Mouse (Mus musculus): Measurements from ENCODE around the gene Rnf224. TPM values are rescaled to one million over a fixed set of nuclear protein-coding genes. Genes with fewer than 3 reads are reported as not detected.

The Rnf224 gene
- total and polyA plus RNA-seq, 2 experiments from 2014 or later = 0.33 TPM; not detected in 1

DNA sequence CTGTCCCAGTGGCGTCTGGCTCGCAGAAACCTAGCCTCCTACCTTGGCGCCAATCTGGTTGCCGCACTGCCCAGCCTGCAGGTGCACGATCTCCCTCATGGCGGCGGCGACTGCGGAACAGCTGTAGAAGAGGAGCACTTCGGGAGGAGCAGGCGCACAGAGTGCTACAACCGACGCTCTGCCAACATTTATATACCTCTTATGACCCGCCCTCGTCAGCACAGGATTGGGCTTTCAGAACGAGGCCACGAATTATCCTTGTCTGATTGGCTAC is 12.2 kb downstream of the Rnf224 start, which contains the start of gene Tubb4b:
Gene Tubb4b, minus strand, starts transcription at position 211 of the 274 bp plus-strand sequence.
- peaks cover 6% of the 10 kb centered on the region; the same call in 1 of the 2 replicates for H3K36me3 ChIP-seq (ENCODE audit: insufficient read depth, low read length)
- no peak for ATAC-seq (ENCODE audit: low FRiP score)
- TF ChIP-seq CTCF (IDR thresholded peaks at IDR 0.05) = peak; percentile 49
- H3K27me3 ChIP-seq (ENCODE audit: insufficient read depth, low read length) = no peaks in the 10 kb centered on the region
- no peak for DNase-seq (ENCODE audit: low spot score)
- H3K9ac ChIP-seq (replicated peaks; ENCODE audit: low read length, poor library complexity, severe bottlenecking) = peak within 1 kb of the TSS; percentile 89
- H3K9me3 ChIP-seq (ENCODE audit: low read length) = no peaks in the 10 kb centered on the region
- peaks cover 6% of the 10 kb centered on the region; the same call in 1 of the 2 replicates for H3K4me1 ChIP-seq (ENCODE audit: insufficient read depth, low read length)
- peak within 1 kb of the TSS; percentile 87 for H3K27ac ChIP-seq (ENCODE audit: low read depth, low read length)
- peak within 1 kb of the TSS; percentile 85 for H3K4me3 ChIP-seq (ENCODE audit: low read depth, low read length)
- peak within 1 kb of the TSS; percentile 86 for H3K4me2 ChIP-seq (ENCODE audit: low read depth, low read length, poor library complexity, severe bottlenecking)
- WGBS = 0% methylated on average over 17 of the region's 17 CpGs

GRCm38 (mm10) chr2:25223681-25224491 is 12.7 kb downstream of the Rnf224 start:
- Histone ChIP-seq H3K9me3 (ENCODE audit: low read length) (no peaks in the 10 kb centered on the region), H3K4me2 (ENCODE audit: low read depth, low read length, poor library complexity, severe bottlenecking) (peak overlapping the region; percentile 86), H3K27me3 (ENCODE audit: insufficient read depth, low read length) (no peaks in the 10 kb centered on the region), H3K36me3 (ENCODE audit: insufficient read depth, low read length) (peaks cover 6% of the 10 kb centered on the region; the same call in 1 of the 2 replicates), H3K27ac (ENCODE audit: low read depth, low read length) (peak overlapping the region; percentile 85), H3K4me1 (ENCODE audit: insufficient read depth, low read length) (peaks cover 6% of the 10 kb centered on the region; the same call in 1 of the 2 replicates), H3K4me3 (ENCODE audit: low read depth, low read length) (peak overlapping the region; percentile 85), H3K9ac (replicated peaks; ENCODE audit: low read length, poor library complexity, severe bottlenecking) (peak overlapping the region; percentile 89)
- ATAC-seq (ENCODE audit: low FRiP score) (peak; percentile 6; the same call in 1 of the 2 replicates), DNase-seq (ENCODE audit: low spot score) (peak; percentile 52)
- no peak for TF ChIP-seq CTCF (IDR thresholded peaks at IDR 0.05)
- WGBS = 2% methylated on average over 51 of the region's 53 CpGs

DNA sequence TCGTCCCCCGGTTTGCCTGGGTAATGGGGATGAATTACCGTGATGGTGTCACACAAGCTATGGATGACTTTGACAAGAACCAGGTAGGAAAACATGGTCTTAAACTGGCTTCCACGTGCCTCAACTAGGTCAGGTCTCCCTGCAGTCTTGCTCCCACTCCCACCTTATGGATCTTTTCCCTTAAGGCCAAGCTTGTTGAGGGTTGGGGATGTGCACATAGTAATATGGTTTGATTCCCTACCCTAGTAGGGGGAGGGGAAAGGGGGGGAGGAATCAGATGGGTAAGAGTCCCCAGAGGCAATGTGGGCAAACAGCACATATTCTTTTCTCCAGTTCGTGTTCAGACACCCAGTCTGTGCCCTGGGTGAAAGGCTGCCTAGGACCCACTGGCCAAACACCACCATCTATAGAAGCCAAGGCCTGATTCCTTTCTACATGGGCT is 15.2 kb downstream of the Rnf224 start:
- Histone ChIP-seq H3K4me2 (ENCODE audit: low read depth, low read length, poor library complexity, severe bottlenecking) (no peak overlapping the region), H3K9ac (replicated peaks; ENCODE audit: low read length, poor library complexity, severe bottlenecking) (no peak overlapping the region), H3K27ac (ENCODE audit: low read depth, low read length) (no peak overlapping the region), H3K4me3 (ENCODE audit: low read depth, low read length) (no peak overlapping the region), H3K9me3 (ENCODE audit: low read length) (no peaks in the 10 kb centered on the region), H3K36me3 (ENCODE audit: insufficient read depth, low read length) (peaks cover 6% of the 10 kb centered on the region; the same call in 1 of the 2 replicates), H3K4me1 (ENCODE audit: insufficient read depth, low read length) (peaks cover 6% of the 10 kb centered on the region; the same call in 1 of the 2 replicates), H3K27me3 (ENCODE audit: insufficient read depth, low read length) (no peaks in the 10 kb centered on the region)
- DNase-seq (ENCODE audit: low spot score) (no peak), ATAC-seq (ENCODE audit: low FRiP score) (no peak)
- WGBS = 72% methylated on average over 5 of the region's 5 CpGs
- TF ChIP-seq CTCF (IDR thresholded peaks at IDR 0.05) = no peak

DNA sequence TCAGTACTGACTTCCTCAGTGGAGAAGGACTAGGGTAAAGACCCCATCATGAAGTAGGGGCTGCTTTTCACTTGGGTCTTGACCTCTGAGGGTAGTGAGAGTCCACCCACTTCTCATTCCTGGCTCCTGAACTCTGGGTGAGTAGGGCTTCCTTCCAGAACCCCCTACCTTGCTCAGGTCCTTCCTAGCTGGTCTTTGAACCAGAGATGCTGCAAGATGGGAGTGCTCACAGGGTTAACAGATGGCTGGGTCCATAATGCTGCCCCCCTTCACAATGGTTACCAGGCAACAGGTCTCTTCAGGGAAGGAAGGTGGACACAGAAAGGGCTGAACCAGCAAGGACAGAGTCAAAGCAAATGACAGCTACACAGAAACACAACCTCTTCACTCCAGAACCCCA is 18.1 kb downstream of the Rnf224 start, which contains the start of gene Fam166a:
Gene Fam166a, plus strand, starts transcription at position 301 of the 400 bp plus-strand sequence.
- Histone ChIP-seq H3K9ac (replicated peaks; ENCODE audit: low read length, poor library complexity, severe bottlenecking) (no peak within 1 kb of the TSS), H3K36me3 (ENCODE audit: insufficient read depth, low read length) (peaks cover 6% of the 10 kb centered on the region; the same call in 1 of the 2 replicates)
- ATAC-seq (ENCODE audit: low FRiP score) = no peak

GRCm38 (mm10) chr2:25217666-25218065 is 18.9 kb downstream of the Rnf224 start:
- no peak for DNase-seq (ENCODE audit: low spot score)
- H3K9ac ChIP-seq (replicated peaks; ENCODE audit: low read length, poor library complexity, severe bottlenecking) = no peak overlapping the region
- H3K36me3 ChIP-seq (ENCODE audit: insufficient read depth, low read length) = peaks cover 6% of the 10 kb centered on the region; the same call in 1 of the 2 replicates
- H3K4me1 ChIP-seq (ENCODE audit: insufficient read depth, low read length) = no peaks in the 10 kb centered on the region
- TF ChIP-seq CTCF (IDR thresholded peaks at IDR 0.05) = no peak
- no peak overlapping the region for H3K4me2 ChIP-seq (ENCODE audit: low read depth, low read length, poor library complexity, severe bottlenecking)
- ATAC-seq (ENCODE audit: low FRiP score) = no peak
- no peaks in the 10 kb centered on the region for H3K27me3 ChIP-seq (ENCODE audit: insufficient read depth, low read length)
- H3K4me3 ChIP-seq (ENCODE audit: low read depth, low read length) = no peak overlapping the region
- no peak overlapping the region for H3K27ac ChIP-seq (ENCODE audit: low read depth, low read length)
- no peaks in the 10 kb centered on the region for H3K9me3 ChIP-seq (ENCODE audit: low read length)
- WGBS = 60% methylated on average over 2 of the region's 2 CpGs

More for the DNA sequence above, 18.1 kb downstream of the Rnf224 start, which contains the start of gene Fam166a:
- H3K4me2 ChIP-seq (ENCODE audit: low read depth, low read length, poor library complexity, severe bottlenecking) = no peak within 1 kb of the TSS
- no peak within 1 kb of the TSS for H3K27ac ChIP-seq (ENCODE audit: low read depth, low read length)
- no peak within 1 kb of the TSS for H3K4me3 ChIP-seq (ENCODE audit: low read depth, low read length)
- no peak for TF ChIP-seq CTCF (IDR thresholded peaks at IDR 0.05)
- no peaks in the 10 kb centered on the region for H3K9me3 ChIP-seq (ENCODE audit: low read length)
- H3K27me3 ChIP-seq (ENCODE audit: insufficient read depth, low read length) = no peaks in the 10 kb centered on the region
- peaks cover 3% of the 10 kb centered on the region; the same call in 1 of the 2 replicates for H3K4me1 ChIP-seq (ENCODE audit: insufficient read depth, low read length)
- DNase-seq (ENCODE audit: low spot score) = no peak

GRCm38 (mm10) chr2:25214444-25214843 is 22.1 kb downstream of the Rnf224 start, which contains the start of gene Stpg3:
TSS of gene Stpg3 (minus strand) at chr2:25214637.
- H3K4me1 ChIP-seq (ENCODE audit: insufficient read depth, low read length) = peaks cover 12% of the 10 kb centered on the region; the same call in 1 of the 2 replicates
- H3K27ac ChIP-seq (ENCODE audit: low read depth, low read length) = no peak within 1 kb of the TSS
- no peak within 1 kb of the TSS for H3K4me2 ChIP-seq (ENCODE audit: low read depth, low read length, poor library complexity, severe bottlenecking)
- H3K27me3 ChIP-seq (ENCODE audit: insufficient read depth, low read length) = no peaks in the 10 kb centered on the region
- DNase-seq (ENCODE audit: low spot score) (no peak), ATAC-seq (ENCODE audit: low FRiP score) (no peak)
- H3K9ac ChIP-seq (replicated peaks; ENCODE audit: low read length, poor library complexity, severe bottlenecking) = no peak within 1 kb of the TSS
- H3K36me3 ChIP-seq (ENCODE audit: insufficient read depth, low read length) = no peaks in the 10 kb centered on the region
- no peak for TF ChIP-seq CTCF (IDR thresholded peaks at IDR 0.05)
- WGBS = 71% methylated on average over 3 of the region's 3 CpGs
- no peaks in the 10 kb centered on the region for H3K9me3 ChIP-seq (ENCODE audit: low read length)
- H3K4me3 ChIP-seq (ENCODE audit: low read depth, low read length) = no peak within 1 kb of the TSS
